Mouse (Mus musculus): ENCODE data around the gene Brpf3.

GRCm38 (mm10) chr17:28864464-28864863, 63.6 kb downstream of the Brpf3 start:
- TF ChIP-seq CTCF (IDR thresholded peaks at IDR 0.05; ENCODE audit: low read depth) (no peak), EP300 (IDR thresholded peaks at IDR 0.05; ENCODE audit: low read depth) (no peak)

Data from heart, postnatal 0 days (tissue).